Mouse (Mus musculus): ENCODE results near the gene Ccng2.

The Ccng2 gene

GRCm38 (mm10) chr5:93262751-93263150 is 4.3 kb upstream of the Ccng2 start:
- no peak for DNase-seq (ENCODE audit: extremely low spot score, low read depth, low spot score)

GRCm38 (mm10) chr5:93263396-93264075 is 3.5 kb upstream of the Ccng2 start:
- no peak for DNase-seq (ENCODE audit: extremely low spot score, low read depth, low spot score)

DNA sequence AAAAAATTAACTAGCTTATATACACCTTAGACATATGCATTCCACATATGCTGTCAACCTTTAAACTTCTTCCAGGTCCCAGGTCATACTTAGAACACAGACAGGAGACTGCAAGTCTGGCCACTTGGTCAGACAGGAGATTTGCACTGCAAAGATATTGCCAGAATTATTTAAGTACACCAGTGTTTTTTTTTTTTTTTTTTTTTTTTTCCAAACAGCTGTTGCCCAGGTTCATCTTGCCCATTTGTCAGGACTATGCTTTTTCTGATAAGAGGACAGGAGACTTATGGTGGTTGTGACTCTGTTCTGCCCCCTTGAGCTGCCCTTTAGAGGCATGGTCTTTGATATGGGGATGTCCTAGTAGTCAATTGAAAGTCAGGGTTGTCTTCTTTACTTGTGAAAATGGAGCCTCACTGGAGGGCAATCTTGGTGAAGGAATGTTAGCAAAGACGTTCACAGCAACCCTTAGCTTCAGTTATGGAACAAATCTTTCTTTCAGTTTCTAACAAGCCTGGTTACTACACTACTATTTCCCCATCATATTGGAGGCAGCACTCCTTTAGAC is 2.8 kb upstream of the Ccng2 start:
- DNase-seq (ENCODE audit: extremely low spot score, low read depth, low spot score): no peak

DNA sequence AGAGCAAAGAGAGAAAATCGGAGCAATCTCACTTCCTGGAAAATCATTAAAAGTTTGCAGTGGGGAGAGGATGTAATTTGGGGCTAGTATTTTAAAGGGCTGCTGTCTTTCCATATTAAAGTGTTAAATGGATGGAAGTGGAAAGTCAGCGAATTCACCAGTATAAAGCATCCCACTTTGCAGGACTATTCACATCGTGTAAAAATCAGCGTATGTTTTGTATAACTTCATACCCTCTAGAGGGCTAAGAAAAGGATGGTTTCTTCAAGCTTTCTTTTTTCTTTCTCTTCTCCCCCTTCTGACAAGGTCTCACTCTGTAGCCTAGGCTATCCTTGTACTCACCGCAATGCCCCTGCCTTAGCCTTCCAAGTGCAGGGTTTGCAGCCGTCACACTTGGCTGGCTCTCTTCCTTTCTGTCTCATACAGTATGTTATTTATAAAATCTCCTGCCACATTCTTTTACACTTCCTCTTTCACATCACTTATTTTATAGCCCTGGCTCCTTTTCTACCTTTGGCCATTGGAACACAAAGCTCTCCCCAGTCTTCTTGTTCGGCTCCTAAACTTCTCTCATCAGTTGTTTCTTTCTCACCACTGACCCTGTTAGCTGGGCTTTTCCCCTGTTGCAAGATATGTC is 1.8 kb upstream of the Ccng2 start:
- DNase-seq (ENCODE audit: extremely low spot score, low read depth, low spot score): no peak

DNA sequence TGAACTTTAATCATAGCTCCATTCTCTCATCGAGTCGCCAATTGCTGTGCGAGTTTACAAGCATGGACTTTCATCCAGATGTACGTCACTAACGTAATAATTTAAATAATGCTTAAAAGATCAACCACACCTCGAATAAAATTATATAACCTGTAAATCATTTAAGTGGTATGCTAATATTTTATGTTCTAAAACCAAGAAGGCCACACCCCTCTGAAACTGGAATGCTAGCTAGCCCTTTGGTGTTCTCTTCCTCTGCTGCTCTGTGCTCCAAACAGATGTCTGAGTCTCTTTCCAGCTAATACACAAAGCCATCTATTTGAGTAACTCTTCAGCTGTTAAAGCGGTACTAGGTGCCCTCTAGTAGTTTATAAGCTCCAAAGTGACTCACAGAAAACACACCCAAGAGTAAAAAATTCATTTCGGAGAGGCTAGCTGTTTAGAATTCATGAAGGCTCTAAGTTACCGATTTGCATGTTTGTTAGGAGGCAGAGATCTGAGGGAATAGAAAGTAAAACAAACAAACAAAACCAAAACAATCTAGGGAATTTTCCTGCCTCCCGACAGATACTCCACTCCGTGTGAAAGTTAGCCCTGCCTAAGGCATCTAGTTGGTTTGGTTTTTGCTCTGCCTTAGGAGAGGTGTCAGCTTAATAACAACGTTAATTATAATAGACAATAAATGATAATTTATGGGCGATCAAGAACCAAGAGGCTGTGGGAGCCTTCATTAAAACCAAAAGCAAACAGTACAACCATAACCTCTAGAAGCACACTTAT is 1.1 kb upstream of the Ccng2 start:
- DNase-seq (ENCODE audit: extremely low spot score, low read depth, low spot score): no peak

GRCm38 (mm10) chr5:93267851-93268606 is 972 bp downstream of the Ccng2 start:
- DNase-seq (ENCODE audit: extremely low spot score, low read depth, low spot score): peak; percentile 64

- no peak for DNase-seq (ENCODE audit: extremely low spot score, low read depth, low spot score)
Observed at GRCm38 (mm10) chr5:93270095-93270494, 3.0 kb downstream of the Ccng2 start.

DNA sequence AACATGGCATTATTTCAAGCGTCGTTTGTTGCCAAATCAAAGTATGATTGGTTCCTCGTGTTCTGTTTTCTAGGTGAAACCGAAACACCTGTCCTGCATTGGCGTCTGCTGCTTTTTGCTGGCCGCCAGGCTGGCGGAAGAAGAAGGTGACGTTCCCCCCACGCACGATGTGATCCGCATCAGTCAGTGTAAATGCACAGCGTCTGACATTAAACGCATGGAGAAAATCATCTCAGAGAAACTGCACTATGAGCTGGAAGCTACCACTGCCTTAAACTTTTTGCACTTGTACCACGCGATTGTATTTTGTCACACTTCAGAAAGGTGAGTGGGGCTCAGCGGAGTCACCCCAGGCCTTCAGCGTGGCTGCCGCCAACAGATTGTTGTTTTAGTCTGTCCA is 3.7 kb downstream of the Ccng2 start:
- no peak for DNase-seq (ENCODE audit: extremely low spot score, low read depth, low spot score)

DNA sequence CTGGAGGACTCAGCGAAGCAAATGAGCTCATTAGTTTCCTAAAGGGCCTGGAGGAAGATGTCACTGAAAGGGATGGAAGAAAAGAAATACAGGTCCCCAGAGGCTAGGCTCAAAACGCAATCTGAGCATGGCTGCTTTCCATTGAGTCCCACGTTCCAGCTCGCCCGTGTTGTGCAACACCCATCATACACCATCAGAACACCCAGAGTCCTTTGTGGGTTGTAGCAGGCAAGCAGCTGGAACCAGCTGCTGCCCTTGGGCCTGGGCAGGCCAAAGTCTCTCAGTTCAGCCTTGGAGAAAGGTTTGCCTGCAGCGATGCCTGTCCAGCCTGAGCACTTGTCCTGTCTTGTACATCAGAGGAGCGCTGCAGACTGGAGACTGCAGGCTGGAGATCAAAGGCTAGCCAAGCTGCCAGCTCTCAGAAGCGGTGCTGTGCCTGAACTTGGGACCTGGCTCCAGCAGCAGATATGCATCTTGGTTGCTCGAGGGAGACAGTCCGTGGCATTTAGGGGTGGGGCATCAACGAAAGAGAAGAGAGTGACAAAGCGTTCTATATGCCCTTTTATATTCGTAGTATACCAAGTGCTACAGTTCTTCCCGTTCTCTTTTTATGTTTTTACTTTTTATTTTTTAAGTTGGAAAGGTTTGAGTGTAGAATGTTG is 15.5 kb downstream of the Ccng2 start:
- DNase-seq (ENCODE audit: extremely low spot score, low read depth, low spot score): no peak

DNA sequence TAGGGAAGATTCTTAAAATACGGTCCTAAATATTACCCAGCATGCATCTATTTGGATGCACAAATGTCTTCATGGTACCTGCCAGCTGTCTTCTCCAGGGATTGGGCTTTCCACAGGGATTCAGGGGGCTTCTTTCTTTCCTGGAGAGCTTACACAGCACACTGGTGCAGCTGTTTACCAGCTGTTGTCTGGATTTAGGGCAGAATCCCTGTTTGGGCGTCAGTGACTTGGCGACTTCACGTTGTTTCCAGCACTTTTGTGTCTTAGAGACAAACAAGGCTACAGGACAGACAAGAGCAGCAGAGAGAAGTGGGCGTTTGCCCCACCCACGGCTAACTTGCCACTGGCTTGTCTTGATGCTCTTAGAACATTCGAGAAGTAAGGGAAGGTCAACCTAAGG is 16.1 kb downstream of the Ccng2 start:
- no peak for DNase-seq (ENCODE audit: extremely low spot score, low read depth, low spot score)

GRCm38 (mm10) chr5:93288553-93288952 is 21.5 kb downstream of the Ccng2 start:
- DNase-seq (ENCODE audit: extremely low spot score, low read depth, low spot score): no peak

GRCm38 (mm10) chr5:93290282-93290681 is 23.2 kb downstream of the Ccng2 start:
- no peak for DNase-seq (ENCODE audit: extremely low spot score, low read depth, low spot score)

GRCm38 (mm10) chr5:93296341-93296746 is 29.3 kb downstream of the Ccng2 start:
- DNase-seq (ENCODE audit: extremely low spot score, low read depth, low spot score): no peak

GRCm38 (mm10) chr5:93296754-93297153 is 29.7 kb downstream of the Ccng2 start:
- no peak for DNase-seq (ENCODE audit: extremely low spot score, low read depth, low spot score)

DNA sequence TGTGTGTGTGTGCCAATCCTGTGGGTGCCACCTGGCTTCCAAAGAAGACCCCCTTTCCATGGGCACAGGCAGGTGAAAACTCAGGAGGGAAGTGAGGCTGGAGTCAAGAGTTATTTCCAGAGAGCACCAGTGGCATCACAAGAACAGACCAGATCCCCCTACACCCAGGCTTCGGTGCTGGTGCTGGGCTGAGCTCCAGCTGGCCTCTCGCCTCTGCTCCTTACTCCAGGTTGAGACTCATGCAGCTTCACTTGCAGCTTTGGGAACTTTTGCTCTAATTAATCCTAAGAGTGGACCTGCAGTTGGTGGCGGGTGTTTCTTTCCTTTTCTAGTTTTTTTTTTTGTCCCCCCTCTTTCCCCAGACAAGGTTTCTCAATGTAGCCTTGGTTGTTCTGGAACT is 30.3 kb downstream of the Ccng2 start:
- DNase-seq (ENCODE audit: extremely low spot score, low read depth, low spot score): no peak

GRCm38 (mm10) chr5:93305126-93305830 is 38.2 kb downstream of the Ccng2 start:
- DNase-seq (ENCODE audit: extremely low spot score, low read depth, low spot score): no peak

GRCm38 (mm10) chr5:93308909-93309308 is 41.9 kb downstream of the Ccng2 start:
- DNase-seq (ENCODE audit: extremely low spot score, low read depth, low spot score): no peak

GRCm38 (mm10) chr5:93323320-93324001 is 56.4 kb downstream of the Ccng2 start:
- no peak for DNase-seq (ENCODE audit: extremely low spot score, low read depth, low spot score)

Data from hindlimb bud, embryonic 11.5 days (tissue).